Mouse (Mus musculus) adrenal gland, adult 8-10 months (tissue): ENCODE measurements around the gene Abcd3. TPM values are rescaled to one million over a fixed set of nuclear protein-coding genes. Genes with fewer than 3 reads are reported as not detected.
A peak's percentile ranks its signal among the peaks of the same experiment; 100 is the strongest.

Experiments
- DNase-seq: peaks from one replicate; pipeline ENCODE4 v3.0.0; 2022
- total RNA-seq, 4 experiments: library from RNA; stranded (reverse); gene quantifications; 2 replicates each; pipeline ENCODE4 v1.2.4; 2022

Gene Abcd3
- total RNA-seq, 4 experiments from 2014 or later, result 73.7 to 90.3 (median 78.7) TPM

GRCm38 (mm10) chr3:121737901-121738300 is 77.2 kb downstream of the Abcd3 start:
- DNase-seq, result peak; percentile 40

GRCm38 (mm10) chr3:121737453-121737852 is 77.6 kb downstream of the Abcd3 start:
- no peak for DNase-seq

- DNase-seq, result peak; percentile 80
Observed at GRCm38 (mm10) chr3:121736025-121736744, 78.9 kb downstream of the Abcd3 start.

GRCm38 (mm10) chr3:121735542-121735941 is 79.6 kb downstream of the Abcd3 start:
- no peak for DNase-seq

- no peak for DNase-seq
Observed at GRCm38 (mm10) chr3:121729678-121730077, 85.4 kb downstream of the Abcd3 start.

GRCm38 (mm10) chr3:121725651-121726050 is 89.5 kb downstream of the Abcd3 start:
- no peak for DNase-seq

- no peak for DNase-seq
Observed at GRCm38 (mm10) chr3:121724553-121724952, 90.5 kb downstream of the Abcd3 start.

GRCm38 (mm10) chr3:121723968-121724524 is 91.1 kb downstream of the Abcd3 start:
- no peak for DNase-seq

GRCm38 (mm10) chr3:121722971-121723844 is 91.9 kb downstream of the Abcd3 start, which contains the start of gene F3:
F3 (plus strand) TSS chr3:121723537.
- peak; percentile 69 for DNase-seq

- no peak for DNase-seq
Observed at GRCm38 (mm10) chr3:121721691-121722070, 93.4 kb downstream of the Abcd3 start.

GRCm38 (mm10) chr3:121720801-121721690 is 94.1 kb downstream of the Abcd3 start:
- DNase-seq, result no peak

GRCm38 (mm10) chr3:121719701-121720100 is 95.4 kb downstream of the Abcd3 start:
- no peak for DNase-seq

GRCm38 (mm10) chr3:121718679-121719078 is 96.4 kb downstream of the Abcd3 start:
- no peak for DNase-seq

GRCm38 (mm10) chr3:121716480-121716879 is 98.6 kb downstream of the Abcd3 start:
- no peak for DNase-seq

- DNase-seq, result no peak
Observed at GRCm38 (mm10) chr3:121715741-121716459, 99.2 kb downstream of the Abcd3 start.

- no peak for DNase-seq
Observed at GRCm38 (mm10) chr3:121715336-121715735, 99.8 kb downstream of the Abcd3 start.

- DNase-seq, result no peak
Observed at GRCm38 (mm10) chr3:121714461-121714860, 100.6 kb downstream of the Abcd3 start.

GRCm38 (mm10) chr3:121713816-121714215 is 101.3 kb downstream of the Abcd3 start:
- no peak for DNase-seq

GRCm38 (mm10) chr3:121713151-121713701 is 101.9 kb downstream of the Abcd3 start:
- peak; percentile 52 for DNase-seq

GRCm38 (mm10) chr3:121712222-121712621 is 102.9 kb downstream of the Abcd3 start:
- no peak for DNase-seq

- DNase-seq, result no peak
Observed at GRCm38 (mm10) chr3:121710894-121711531, 104.1 kb downstream of the Abcd3 start.
